Mouse (Mus musculus): ENCODE results near the gene Cdc37. TPM values are rescaled to one million over a fixed set of nuclear protein-coding genes. Genes with fewer than 3 reads are reported as not detected.

Gene Cdc37
- 161 and 213 TPM in 2 replicates for polyA plus RNA-seq (2012; ENCODE audit: low replicate concordance)

GRCm38 (mm10) chr9:21149654-21150419, at the start of gene Cdc37:
Gene Cdc37, minus strand, starts transcription at chr9:21149982.

DNA sequence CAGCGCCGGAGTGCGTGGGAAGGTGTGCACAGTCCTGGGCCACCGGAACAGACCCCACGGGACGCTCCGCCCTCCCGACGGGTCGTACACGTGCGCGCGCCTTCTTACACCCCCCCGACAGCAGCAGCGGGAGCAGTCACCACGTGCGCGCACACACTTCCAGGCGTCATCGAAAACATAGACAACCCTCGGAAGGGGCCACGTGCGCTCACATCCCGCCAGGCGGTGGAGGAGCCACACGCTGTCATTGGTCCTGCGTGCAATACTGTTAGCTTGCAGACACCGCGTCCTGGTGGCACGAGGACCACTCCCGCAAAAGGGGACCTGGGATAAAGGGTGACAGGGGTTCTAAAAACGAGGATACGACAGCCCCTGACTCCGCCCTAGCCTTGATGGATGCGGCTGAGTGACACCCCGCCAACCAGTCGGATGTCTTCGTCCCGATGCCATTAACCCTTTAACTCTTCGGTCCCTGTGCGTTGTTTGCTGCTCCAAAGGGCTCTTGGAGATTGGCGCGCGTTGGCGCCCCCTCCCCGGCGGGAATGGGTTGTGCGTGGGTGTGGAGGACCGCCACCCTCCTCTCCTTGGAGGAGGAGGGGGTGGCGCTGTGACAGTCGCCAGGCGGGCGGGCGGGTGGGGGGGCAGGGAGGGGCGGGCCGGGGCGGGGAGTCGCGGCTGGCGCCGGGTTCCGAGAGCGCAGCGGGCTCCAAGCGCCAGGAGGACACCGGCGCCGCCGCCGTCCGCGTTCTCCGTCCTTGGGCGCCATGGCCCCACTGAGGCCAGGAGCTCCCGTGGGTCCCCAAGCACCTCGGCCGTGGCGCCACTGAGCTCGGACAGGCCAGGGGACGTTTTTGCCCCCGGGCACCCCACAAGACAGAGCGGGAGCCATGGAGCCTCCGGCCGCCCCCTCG, 15.5 kb upstream of the Cdc37 start, which contains the start of gene Pde4a:
Pde4a (plus strand) TSS at position 674 of the 911 bp plus-strand sequence.

GRCm38 (mm10) chr9:21131059-21131956, 18.5 kb downstream of the Cdc37 start, which contains the start of gene Tyk2:
Gene Tyk2, minus strand, starts transcription at chr9:21131243.

GRCm38 (mm10) chr9:21091707-21092320, 58.0 kb downstream of the Cdc37 start, which contains the start of the genes Gm38431 and Raver1:
Gene Gm38431, minus strand, starts transcription at chr9:21091997.
Gene Raver1, minus strand, starts transcription at chr9:21092008.

Other genes with a start within 250 kb of the Cdc37 start
- gene Dnmt1, start 190.1 kb downstream of the Cdc37 start, polyA plus RNA-seq (2012; ENCODE audit: low replicate concordance) = 96.3 and 121 TPM in 2 replicates
- gene S1pr2, start 173.2 kb downstream of the Cdc37 start, polyA plus RNA-seq (2012; ENCODE audit: low replicate concordance) = 2.7 and 3.3 TPM in 2 replicates
- 27.8 and 104 TPM in 2 replicates for gene Mrpl4, start 147.2 kb downstream of the Cdc37 start, polyA plus RNA-seq (2012; ENCODE audit: low replicate concordance)
- gene Icam1, start 134.0 kb downstream of the Cdc37 start, polyA plus RNA-seq (2012; ENCODE audit: low replicate concordance) = 8.4 and 14.7 TPM in 2 replicates
- gene Icam4, start 120.6 kb downstream of the Cdc37 start, polyA plus RNA-seq (2012; ENCODE audit: low replicate concordance) = 75.9 and 114 TPM in 2 replicates
- gene Icam5, start 117.9 kb downstream of the Cdc37 start, polyA plus RNA-seq (2012; ENCODE audit: low replicate concordance) = 4.4 and 5.0 TPM in 2 replicates
- gene Zglp1, start 82.9 kb downstream of the Cdc37 start, polyA plus RNA-seq (2012; ENCODE audit: low replicate concordance) = 9.5 and 16.3 TPM in 2 replicates
- gene Gm49373, start 76.9 kb downstream of the Cdc37 start, polyA plus RNA-seq (2012; ENCODE audit: low replicate concordance) = 0.89 and 1.4 TPM in 2 replicates
- gene Fdx1l, start 76.4 kb downstream of the Cdc37 start, polyA plus RNA-seq (2012; ENCODE audit: low replicate concordance) = 20.4 and 31.7 TPM in 2 replicates
- 63.3 and 174 TPM in 2 replicates for gene Gm38431, start 58.0 kb downstream of the Cdc37 start, polyA plus RNA-seq (2012; ENCODE audit: low replicate concordance)
- gene Raver1, start 58.0 kb downstream of the Cdc37 start, polyA plus RNA-seq (2012; ENCODE audit: low replicate concordance) = 330 and 599 TPM in 2 replicates
- gene Tyk2, start 18.7 kb downstream of the Cdc37 start, polyA plus RNA-seq (2012; ENCODE audit: low replicate concordance) = 17.6 and 27.7 TPM in 2 replicates
- gene Pde4a, start 15.7 kb upstream of the Cdc37 start, polyA plus RNA-seq (2012; ENCODE audit: low replicate concordance) = 15.6 and 28.8 TPM in 2 replicates
- gene Keap1, start 89.4 kb upstream of the Cdc37 start, polyA plus RNA-seq (2012; ENCODE audit: low replicate concordance) = 71.0 and 87.9 TPM in 2 replicates
- gene S1pr5, start 98.5 kb upstream of the Cdc37 start, polyA plus RNA-seq (2012; ENCODE audit: low replicate concordance) = 2.2 and 3.1 TPM in 2 replicates
- gene Atg4d, start 115.3 kb upstream of the Cdc37 start, polyA plus RNA-seq (2012; ENCODE audit: low replicate concordance) = 101 and 110 TPM in 2 replicates
- gene Kri1, start 138.0 kb upstream of the Cdc37 start, polyA plus RNA-seq (2012; ENCODE audit: low replicate concordance) = 19.7 and 21.5 TPM in 2 replicates
- 15.0 and 27.2 TPM in 2 replicates for gene Cdkn2d, start 141.4 kb upstream of the Cdc37 start, polyA plus RNA-seq (2012; ENCODE audit: low replicate concordance)
- 0.08 TPM in 1 of 2 replicates, not detected in the other for gene Ap1m2, start 162.4 kb upstream of the Cdc37 start, polyA plus RNA-seq (2012; ENCODE audit: low replicate concordance)
- gene Slc44a2, start 170.7 kb upstream of the Cdc37 start, polyA plus RNA-seq (2012; ENCODE audit: low replicate concordance) = 38.6 and 62.0 TPM in 2 replicates
- 37.6 and 56.9 TPM in 2 replicates for gene Ilf3, start 217.9 kb upstream of the Cdc37 start, polyA plus RNA-seq (2012; ENCODE audit: low replicate concordance)